Comparison of ENCODE assay signal across 11 mouse cellular contexts in the genomic region with DNA sequence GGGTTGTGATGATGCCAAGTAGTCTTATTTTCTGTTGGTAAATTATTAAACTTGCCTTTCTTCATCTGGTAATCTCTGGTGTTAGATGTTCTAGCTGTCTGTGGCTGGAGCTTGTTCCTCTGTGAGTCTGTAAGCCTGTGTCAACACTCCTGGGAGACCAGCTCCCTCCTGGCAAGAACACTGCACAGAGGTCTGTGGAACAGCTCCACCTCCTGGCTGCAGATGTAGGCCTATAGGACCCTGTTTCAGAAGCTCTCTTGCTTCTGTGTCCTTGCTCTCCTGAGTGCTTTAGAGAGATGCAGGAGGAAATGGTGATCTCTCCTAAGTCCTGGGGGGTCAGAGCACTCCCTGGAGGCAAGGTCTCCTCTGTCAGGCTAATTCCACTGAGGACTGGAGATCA.
A peak's percentile ranks its signal among the peaks of the same experiment; 100 is the strongest.
DNase-seq lines count a peak whose midpoint lies in the region; ATAC-seq and TF ChIP-seq lines count a peak whose summit lies in the region.
"Had no signal": no experiment of that assay in that cellular context is flagged by ENCODE, and none has a peak within 500 bp of the region (broad histone marks: within the 10 kb centered on the region; RNA-seq: fewer than 3 reads in every experiment).

No protein-coding gene starts in this region.

- no peaks in the 10 kb centered on the region for H3K4me1 ChIP-seq in heart, postnatal 0 days (ENCODE audit: control insufficient read depth, insufficient read depth)
- no peaks in the 10 kb centered on the region for H3K4me1 ChIP-seq in midbrain, embryonic 10.5 days
- H3K4me1 ChIP-seq in midbrain, embryonic 13.5 days (replicated peaks) = no peaks in the 10 kb centered on the region
- no peaks in the 10 kb centered on the region for H3K4me1 ChIP-seq in cortical plate, adult 2 months (ENCODE audit: control insufficient read depth, insufficient read depth, low read length)
- no peaks in the 10 kb centered on the region for H3K4me1 ChIP-seq in limb, embryonic 14.5 days (ENCODE audit: control insufficient read depth, insufficient read depth, low read length)
- no peaks in the 10 kb centered on the region for H3K4me1 ChIP-seq in intestine, embryonic 16.5 days (ENCODE audit: control insufficient read depth, insufficient read depth, low read length)
- no peaks in the 10 kb centered on the region for H3K4me1 ChIP-seq in liver, embryonic 11.5 days (replicated peaks; ENCODE audit: control insufficient read depth, insufficient read depth, low read length)

- TF ChIP-seq CTCF in heart, postnatal 0 days (IDR thresholded peaks at IDR 0.05; ENCODE audit: low read depth) = peak; percentile 24
- peak; percentile 19; the same call in 1 of the 2 replicates for TF ChIP-seq CTCF in cortical plate, adult 2 months (IDR thresholded peaks at IDR 0.05; ENCODE audit: extremely low read depth, insufficient read depth, low read length)

- no peak overlapping the region for H3K4me3 ChIP-seq in heart, postnatal 0 days (ENCODE audit: low read depth, low read length)
- H3K4me3 ChIP-seq in midbrain, embryonic 10.5 days = no peak overlapping the region
- H3K4me3 ChIP-seq in midbrain, embryonic 13.5 days (replicated peaks) = no peak overlapping the region
- no peak overlapping the region for H3K4me3 ChIP-seq in cortical plate, adult 2 months (ENCODE audit: insufficient read depth, low read length)
- no peak overlapping the region for H3K4me3 ChIP-seq in limb, embryonic 14.5 days (replicated peaks; ENCODE audit: low read length)
- H3K4me3 ChIP-seq in intestine, embryonic 16.5 days (ENCODE audit: low read length) = no peak overlapping the region
- H3K4me3 ChIP-seq in liver, embryonic 11.5 days (ENCODE audit: low read depth, low read length) = no peak overlapping the region

- no peaks in the 10 kb centered on the region for H3K9me3 ChIP-seq in heart, postnatal 0 days (replicated peaks; ENCODE audit: control insufficient read depth, low read length)
- no peaks in the 10 kb centered on the region for H3K9me3 ChIP-seq in midbrain, embryonic 10.5 days (replicated peaks)
- H3K9me3 ChIP-seq in midbrain, embryonic 13.5 days = no peaks in the 10 kb centered on the region
- H3K9me3 ChIP-seq in limb, embryonic 14.5 days (ENCODE audit: control insufficient read depth, low read length) = no peaks in the 10 kb centered on the region
- no peaks in the 10 kb centered on the region for H3K9me3 ChIP-seq in intestine, embryonic 16.5 days (ENCODE audit: control insufficient read depth, low read length)
- no peaks in the 10 kb centered on the region for H3K9me3 ChIP-seq in liver, embryonic 11.5 days (ENCODE audit: control insufficient read depth, low read length)

- no peaks in the 10 kb centered on the region for H3K36me3 ChIP-seq in heart, postnatal 0 days (replicated peaks; ENCODE audit: control insufficient read depth, insufficient read depth, low read length)
- H3K36me3 ChIP-seq in midbrain, embryonic 10.5 days = no peaks in the 10 kb centered on the region
- H3K36me3 ChIP-seq in midbrain, embryonic 13.5 days = no peaks in the 10 kb centered on the region
- no peaks in the 10 kb centered on the region for H3K36me3 ChIP-seq in limb, embryonic 14.5 days (ENCODE audit: control insufficient read depth, insufficient read depth, low read length)
- no peaks in the 10 kb centered on the region for H3K36me3 ChIP-seq in intestine, embryonic 16.5 days (ENCODE audit: control insufficient read depth, insufficient read depth, low read length)
- no peaks in the 10 kb centered on the region for H3K36me3 ChIP-seq in liver, embryonic 11.5 days (ENCODE audit: control insufficient read depth, insufficient read depth, low read length)

- no peak overlapping the region for H3K4me2 ChIP-seq in heart, postnatal 0 days (ENCODE audit: low read depth, low read length)
- no peak overlapping the region for H3K4me2 ChIP-seq in midbrain, embryonic 13.5 days (replicated peaks)
- no peak overlapping the region for H3K4me2 ChIP-seq in limb, embryonic 14.5 days (replicated peaks; ENCODE audit: low read depth, low read length, severe bottlenecking)
- H3K4me2 ChIP-seq in intestine, embryonic 16.5 days (ENCODE audit: low read depth, low read length) = no peak overlapping the region
- H3K4me2 ChIP-seq in liver, embryonic 11.5 days = no peak overlapping the region

- DNase-seq in heart, postnatal 0 days (ENCODE audit: low spot score) = no peak
- no peak for DNase-seq in heart, adult 18-20 months
- DNase-seq in midbrain, embryonic 10.5 days (ENCODE audit: low spot score) = peak; percentile 22
- peak; percentile 4 for DNase-seq in limb, embryonic 14.5 days (ENCODE audit: low spot score)
- DNase-seq in liver, embryonic 11.5 days (ENCODE audit: low spot score) = no peak
- DNase-seq: adrenal gland, postnatal 25 days; layer of hippocampus, adult 9-11 months; right cerebral cortex, postnatal 4 days had no signal

- H3K9ac ChIP-seq in heart, postnatal 0 days (replicated peaks; ENCODE audit: low read depth, low read length) = no peak overlapping the region
- no peak overlapping the region for H3K9ac ChIP-seq in midbrain, embryonic 13.5 days (replicated peaks)
- H3K9ac ChIP-seq in limb, embryonic 14.5 days (ENCODE audit: low read depth, low read length, severe bottlenecking) = no peak overlapping the region
- H3K9ac ChIP-seq in intestine, embryonic 16.5 days (ENCODE audit: low read depth, low read length) = no peak overlapping the region
- H3K9ac ChIP-seq in liver, embryonic 11.5 days (ENCODE audit: low read depth, low read length) = no peak overlapping the region

- no peak for TF ChIP-seq EP300 in heart, postnatal 0 days (IDR thresholded peaks at IDR 0.05; ENCODE audit: low read depth)

- no peaks in the 10 kb centered on the region for H3K27me3 ChIP-seq in heart, postnatal 0 days (ENCODE audit: control insufficient read depth, insufficient read depth, low read length)
- no peaks in the 10 kb centered on the region for H3K27me3 ChIP-seq in midbrain, embryonic 10.5 days (ENCODE audit: low read depth, poor library complexity, severe bottlenecking)
- H3K27me3 ChIP-seq in midbrain, embryonic 13.5 days = no peaks in the 10 kb centered on the region
- H3K27me3 ChIP-seq in limb, embryonic 14.5 days (ENCODE audit: control insufficient read depth, insufficient read depth, low read length) = no peaks in the 10 kb centered on the region
- no peaks in the 10 kb centered on the region for H3K27me3 ChIP-seq in intestine, embryonic 16.5 days (replicated peaks; ENCODE audit: control insufficient read depth, insufficient read depth, low read length)
- H3K27me3 ChIP-seq in liver, embryonic 11.5 days (replicated peaks; ENCODE audit: control insufficient read depth, insufficient read depth, low read length) = no peaks in the 10 kb centered on the region

- no peak overlapping the region for H3K27ac ChIP-seq in heart, postnatal 0 days (ENCODE audit: low read depth)
- H3K27ac ChIP-seq in midbrain, embryonic 10.5 days (replicated peaks) = no peak overlapping the region
- no peak overlapping the region for H3K27ac ChIP-seq in midbrain, embryonic 13.5 days
- H3K27ac ChIP-seq in cortical plate, adult 2 months (ENCODE audit: insufficient read depth, low read length) = no peak overlapping the region
- H3K27ac ChIP-seq in limb, embryonic 14.5 days (replicated peaks; ENCODE audit: low read depth, low read length) = no peak overlapping the region
- H3K27ac ChIP-seq in intestine, embryonic 16.5 days (ENCODE audit: low read length) = no peak overlapping the region
- no peak overlapping the region for H3K27ac ChIP-seq in liver, embryonic 11.5 days (ENCODE audit: low read depth, low read length)

- no peak for TF ChIP-seq POLR2A in cortical plate, adult 2 months (IDR thresholded peaks at IDR 0.05; ENCODE audit: extremely low read depth, insufficient read depth, low read length)
- TF ChIP-seq POLR2A in limb, embryonic 14.5 days (IDR thresholded peaks at IDR 0.05; ENCODE audit: borderline replicate concordance, extremely low read depth, insufficient read depth, insufficient read length) = no peak

- ATAC-seq in heart, postnatal 0 days (ENCODE audit: insufficient read depth, low read depth) = no peak
- no peak for ATAC-seq in midbrain, embryonic 13.5 days
- no peak for ATAC-seq in limb, embryonic 14.5 days (ENCODE audit: low FRiP score, low read depth)
- ATAC-seq in intestine, embryonic 16.5 days = no peak
- ATAC-seq in liver, embryonic 11.5 days (replicated peaks; ENCODE audit: low FRiP score) = no peak

Comparison
In these comparisons a context has a peak if more than half of its experiments do, and no peak if none do; other contexts are left out.
1. DNase-seq: peak in midbrain, embryonic 10.5 days (single experiment) and limb, embryonic 14.5 days (single experiment); none in heart, postnatal 0 days (single experiment), heart, adult 18-20 months (0 of 2) and liver, embryonic 11.5 days (single experiment).